Mouse (Mus musculus) bone marrow, adult 2 months (tissue): Measurements from ENCODE around the gene Miox.

Experiments used
- CTCF ChIP-seq: fragments of 200-500 bp; IDR thresholded peaks from 2 replicates; pipeline ENCODE4 v1.5.1; 2011; ENCODE audit warnings: low read length, control low read depth; ENCODE audit not compliant: control insufficient read depth, insufficient read depth
- POLR2A ChIP-seq: fragments of 200-500 bp; IDR thresholded peaks from 2 replicates; pipeline ENCODE4 v1.6.1; 2011; ENCODE audit warnings: low read depth, mild to moderate bottlenecking, control low read depth, low read length, borderline replicate concordance; ENCODE audit not compliant: control insufficient read depth

DNA sequence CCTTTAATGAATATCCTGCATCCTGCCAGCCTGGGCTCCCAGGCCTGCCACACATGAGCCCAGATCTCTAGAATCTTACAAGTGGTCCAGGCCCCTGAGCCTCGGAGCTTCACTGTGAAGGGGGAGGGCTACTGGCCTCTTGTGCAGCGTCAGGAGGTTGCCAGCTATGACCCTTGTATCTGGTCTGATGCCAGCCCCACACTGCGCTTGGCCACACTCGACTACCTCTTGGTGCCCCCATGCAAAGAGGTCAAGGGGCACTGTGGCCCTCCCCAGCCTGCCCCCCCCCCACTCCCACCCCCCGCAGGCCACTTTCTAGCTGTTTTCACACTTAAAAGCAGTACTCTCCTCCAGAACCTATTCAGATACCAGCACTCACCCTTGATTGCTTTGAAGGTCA, 7.8 kb upstream of the Miox start:
- TF ChIP-seq CTCF, result no peak
- no peak for TF ChIP-seq POLR2A
